Mouse (Mus musculus) urinary bladder, postnatal 4 days (tissue): ENCODE measurements at regions not wholly inside any gene's neighbourhood (a gene's known extent, or its start where the extent isn't known, plus 50 kb on each side); places are given as distances from the start of the nearest gene placed in this dataset.

Source experiments
- DNase-seq, 2 experiments: peaks; one replicate each; pipeline ENCODE4 v3.0.0; 2021 to 2022; ENCODE audit warnings: low spot score in 2 of 2

DNA sequence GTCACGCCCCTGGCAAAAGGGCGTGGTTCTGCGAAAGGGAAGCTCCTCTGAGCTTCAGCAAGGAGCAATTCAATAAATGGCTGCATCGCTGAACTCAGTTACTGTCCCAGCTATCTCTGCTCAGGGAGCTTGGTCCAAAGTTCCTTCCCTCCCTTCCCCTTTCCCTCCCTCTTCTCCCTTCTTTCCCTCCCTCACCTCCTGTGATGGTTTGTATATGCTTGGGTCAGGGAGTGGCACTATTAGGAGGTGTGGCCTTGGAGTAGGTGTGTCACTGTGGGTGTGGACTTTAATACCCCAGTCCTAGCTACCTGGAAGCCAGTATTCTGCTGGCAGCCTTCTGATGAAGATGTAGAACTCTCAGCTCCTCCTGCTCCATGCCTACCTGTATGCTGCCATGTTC, 120.5 kb downstream of the Erv3 start:
- no peak for DNase-seq

GRCm38 (mm10) chr2:131734740-131735378, 124.7 kb downstream of the Erv3 start:
- no peak for DNase-seq

DNA sequence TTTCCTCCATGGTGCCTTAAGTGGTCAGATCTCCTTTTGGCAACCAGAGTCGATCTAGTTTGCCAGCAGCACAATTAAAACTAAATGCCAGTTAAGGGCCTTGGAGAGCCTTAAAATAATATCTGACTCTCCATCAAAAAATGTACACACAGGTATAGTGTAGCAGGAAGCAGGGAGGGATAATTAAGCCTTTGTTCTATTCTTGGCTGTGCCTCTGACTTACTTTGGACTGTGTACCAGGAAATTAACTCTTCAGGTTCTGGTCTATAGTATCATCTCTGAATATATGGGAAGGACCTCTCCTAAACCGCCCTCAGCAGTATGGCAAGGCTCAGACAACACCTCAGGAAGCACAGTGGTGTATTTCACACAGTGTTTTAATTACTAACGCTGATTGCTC, 133.0 kb downstream of the Erv3 start:
- no peak for DNase-seq

DNA sequence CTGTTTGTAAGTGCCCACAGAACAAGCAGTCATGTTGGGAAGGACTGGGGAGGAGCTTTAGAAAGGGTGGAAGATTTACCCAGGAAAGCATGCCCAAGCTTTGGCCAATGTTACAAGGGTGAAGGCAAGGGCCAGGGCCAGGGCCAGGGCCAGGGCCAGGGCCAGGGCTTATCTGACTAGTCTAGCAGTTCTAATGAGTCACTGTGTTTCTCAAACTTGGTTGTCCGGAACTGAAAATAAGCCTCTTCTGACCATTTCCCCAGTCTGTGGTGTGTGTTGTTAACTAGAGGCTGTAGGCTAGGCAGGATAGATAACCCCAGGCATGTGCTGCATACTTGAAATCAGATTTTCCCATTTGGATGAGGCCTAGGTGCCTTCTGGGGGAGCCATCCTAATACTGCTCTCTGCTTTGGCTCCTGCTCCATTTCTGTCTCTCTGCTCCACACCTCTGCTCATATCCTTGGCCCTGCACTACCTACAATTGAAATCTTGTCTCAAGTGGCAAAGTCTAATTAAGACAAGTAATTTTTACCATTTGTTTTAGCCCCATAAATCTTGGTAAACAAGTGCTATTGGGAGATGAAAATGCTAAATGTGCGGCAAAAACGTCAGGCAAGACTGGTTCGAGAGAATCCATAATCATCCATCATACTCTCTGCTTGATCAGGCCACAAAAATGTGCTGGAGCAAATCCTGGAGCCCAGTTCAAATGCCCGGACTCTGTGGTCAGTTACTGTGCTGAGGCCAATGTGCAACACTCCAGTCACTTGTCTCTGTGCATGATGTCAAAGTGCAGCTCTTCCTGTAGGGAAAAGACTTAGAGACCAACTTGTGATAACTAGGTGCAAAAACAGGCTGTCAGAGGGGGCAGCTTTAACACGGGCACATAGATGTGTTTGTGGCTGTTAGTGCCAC, 137.7 kb downstream of the Erv3 start:
- DNase-seq: no peak

- DNase-seq: no peak
These were observed 142.0 kb downstream of the Erv3 start for GRCm38 (mm10) chr2:131717561-131717960.

- DNase-seq: no peak
These were observed 142.7 kb downstream of the Erv3 start for GRCm38 (mm10) chr2:131716841-131717240.

DNA sequence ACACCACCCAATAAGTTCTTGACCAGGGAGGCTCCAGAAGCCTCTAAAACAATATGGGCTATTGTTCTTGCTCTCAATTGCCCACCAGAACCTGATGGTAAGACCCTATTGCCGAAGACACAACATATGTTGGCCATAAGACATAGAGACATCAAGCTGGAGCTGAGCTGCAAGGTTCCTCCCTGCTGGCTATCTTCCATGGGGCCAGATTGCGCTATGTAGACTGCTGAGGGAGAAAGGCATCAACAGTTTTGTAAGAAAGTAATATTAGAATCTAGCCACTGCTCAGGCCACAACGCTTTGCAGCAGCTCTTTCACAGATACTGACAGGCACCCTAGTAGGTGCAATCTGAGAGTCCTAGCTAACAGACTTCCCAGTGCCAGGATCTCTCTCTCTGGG, 144.2 kb downstream of the Erv3 start:
- DNase-seq: no peak

DNA sequence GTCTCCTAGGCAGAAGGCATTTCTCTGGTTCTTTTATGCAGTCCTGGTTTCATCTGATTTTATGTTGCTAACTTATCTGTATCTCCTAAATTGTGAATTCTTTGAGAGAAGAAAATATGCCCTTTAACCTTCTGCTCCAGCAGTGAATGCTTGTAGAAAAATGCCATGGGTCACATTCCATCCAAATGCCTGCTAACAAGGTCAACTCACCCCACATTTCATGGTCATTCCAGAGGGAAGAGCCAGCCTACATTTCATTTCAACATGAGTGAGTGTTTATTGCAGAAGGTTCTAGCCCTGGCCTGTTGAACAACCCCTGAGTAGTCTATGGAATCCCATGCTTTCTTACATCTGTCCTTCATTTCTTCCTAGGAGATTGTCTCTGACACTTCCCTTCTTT, 147.7 kb downstream of the Erv3 start:
- DNase-seq: no peak

DNA sequence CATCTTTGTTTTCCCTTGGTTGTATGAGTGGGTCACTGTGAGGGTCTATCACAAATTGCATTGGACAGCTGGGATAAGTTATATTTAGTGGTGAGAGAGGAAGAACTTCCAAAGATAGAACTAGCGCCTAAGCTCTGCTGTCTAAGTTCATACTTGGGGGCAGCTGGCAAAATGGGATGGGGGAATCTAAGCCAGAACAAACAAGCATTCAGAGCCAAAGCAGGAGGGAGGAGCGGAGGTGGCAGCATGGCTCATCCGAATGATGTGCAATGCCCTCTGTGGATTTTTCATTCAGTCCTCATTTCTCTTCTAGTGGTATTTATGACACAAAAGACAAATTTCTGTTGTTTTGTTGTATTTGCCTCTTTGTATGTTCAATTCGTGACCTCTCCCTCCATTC, 144.5 kb upstream of the Adra1d start:
- no peak for DNase-seq

- no peak for DNase-seq
These were observed 142.3 kb upstream of the Adra1d start for GRCm38 (mm10) chr2:131704406-131704805.

- no peak for DNase-seq
These were observed 140.1 kb upstream of the Adra1d start for GRCm38 (mm10) chr2:131702146-131702545.

DNA sequence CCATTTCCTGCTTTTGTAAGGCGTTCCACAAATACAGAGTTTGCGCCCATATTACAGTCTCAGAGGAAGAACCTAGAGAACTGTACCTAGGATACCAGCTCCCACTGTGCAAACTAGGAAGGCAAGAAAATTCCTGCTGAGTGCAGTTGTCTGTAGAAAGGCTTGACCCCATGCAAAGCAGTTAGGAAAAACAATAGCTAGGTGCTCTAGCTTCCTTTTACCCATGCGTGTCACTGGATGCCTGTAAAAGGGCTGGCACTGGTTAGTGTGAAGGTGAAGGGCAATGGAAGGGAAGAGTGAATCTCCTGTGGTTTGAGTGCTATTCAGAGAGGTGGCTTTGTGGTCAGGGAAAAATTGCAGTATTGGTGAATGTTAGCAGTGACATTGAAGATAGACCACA, 137.7 kb upstream of the Adra1d start:
- DNase-seq: no peak

DNA sequence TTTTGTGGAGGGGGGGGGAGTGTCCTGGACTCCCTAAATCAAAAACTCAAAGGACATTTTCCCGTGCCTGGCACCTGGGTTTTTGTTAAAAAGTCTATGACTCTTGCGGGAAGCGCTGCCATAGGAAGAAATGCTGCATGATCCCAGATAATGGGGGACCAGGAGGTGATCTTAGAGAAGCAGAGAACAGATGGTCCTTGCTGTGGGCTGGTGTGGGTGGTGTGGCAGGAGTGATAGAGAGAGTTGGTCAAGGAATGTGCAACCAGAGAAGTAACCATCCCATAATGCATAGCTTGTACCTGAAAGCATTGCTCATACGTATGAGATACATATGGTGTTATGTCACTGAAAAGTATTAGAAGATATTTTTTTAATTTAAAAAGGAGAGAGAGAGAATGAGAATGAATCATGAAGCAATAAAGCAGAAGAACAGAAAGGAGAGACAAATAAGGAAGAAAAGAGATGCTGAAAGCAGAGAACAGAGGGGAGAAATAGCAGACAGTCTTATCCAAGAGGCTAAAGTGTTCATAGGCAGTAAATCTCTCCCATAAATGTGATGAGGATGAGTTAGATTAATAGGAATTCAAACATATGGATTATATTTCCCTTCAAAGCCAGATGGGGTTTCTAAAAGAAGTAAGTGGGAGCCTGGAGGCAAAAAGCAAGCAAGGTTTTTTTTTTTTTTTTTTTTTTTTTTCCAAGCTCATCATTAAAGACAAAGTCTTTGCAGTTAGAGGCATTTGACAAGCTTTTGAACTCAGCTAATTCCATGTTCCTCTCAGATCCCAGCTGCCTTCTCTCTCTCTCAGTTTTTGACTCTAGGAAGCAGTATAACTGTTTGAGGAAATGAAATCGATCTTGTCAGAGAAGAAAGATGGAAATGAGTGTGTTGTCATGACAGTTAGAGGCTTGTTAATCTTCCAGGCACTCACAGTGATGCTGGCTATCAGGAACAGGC, 136.2 kb upstream of the Adra1d start:
- DNase-seq: no peak

- no peak for DNase-seq
These were observed 134.2 kb upstream of the Adra1d start for GRCm38 (mm10) chr2:131696307-131696706.

DNA sequence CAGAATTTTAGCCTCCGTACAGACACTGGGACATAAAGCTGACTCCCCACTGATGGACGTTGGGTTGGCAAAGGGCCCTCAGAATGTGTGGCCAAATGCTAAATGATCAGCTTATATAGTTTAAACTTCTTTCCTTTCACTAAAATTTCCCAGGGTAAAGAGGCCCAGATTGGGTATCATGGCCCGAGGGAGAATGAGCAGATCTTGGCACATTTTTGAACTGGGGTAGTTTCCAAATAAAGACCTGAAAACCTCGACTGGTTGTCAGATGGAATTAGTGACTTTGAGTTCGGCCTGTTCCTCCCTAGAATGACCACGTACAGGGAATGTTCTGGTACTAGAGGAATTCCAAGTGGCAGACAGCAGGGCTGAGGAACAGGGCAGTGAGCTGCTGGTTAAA, 127.9 kb upstream of the Adra1d start:
- DNase-seq: no peak

- DNase-seq: no peak
These were observed 126.2 kb upstream of the Adra1d start for GRCm38 (mm10) chr2:131688282-131688681.

DNA sequence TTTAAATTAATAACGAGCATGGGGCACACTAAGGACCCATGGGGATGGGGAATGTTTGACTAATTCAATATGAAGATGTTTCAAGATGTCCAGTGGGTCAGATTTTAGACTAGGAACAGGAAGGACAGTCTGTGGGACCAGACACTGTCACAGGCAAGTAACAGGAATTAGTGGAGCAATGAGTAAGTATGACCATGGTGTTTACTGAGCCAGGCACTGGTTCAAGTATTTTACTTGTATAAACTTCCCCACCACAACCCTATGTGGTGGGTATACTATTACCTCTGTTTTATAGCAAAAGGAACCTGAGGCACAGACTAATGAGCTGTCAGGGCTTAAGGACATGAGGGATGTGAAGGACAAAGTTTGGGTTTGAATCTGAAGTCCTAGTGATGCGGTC, 125.4 kb upstream of the Adra1d start:
- DNase-seq: no peak

- DNase-seq: no peak
These were observed 124.7 kb upstream of the Adra1d start for GRCm38 (mm10) chr2:131686748-131687147.

GRCm38 (mm10) chr2:131685326-131685725, 123.2 kb upstream of the Adra1d start:
- no peak for DNase-seq

- no peak for DNase-seq
These were observed 121.7 kb upstream of the Adra1d start for GRCm38 (mm10) chr2:131683734-131684133.

GRCm38 (mm10) chr2:131678484-131678883, 116.4 kb upstream of the Adra1d start:
- DNase-seq: no peak

- no peak for DNase-seq
These were observed 114.7 kb upstream of the Adra1d start for GRCm38 (mm10) chr2:131676736-131677135.
